Mouse (Mus musculus): ENCODE results near the gene 1700001P01Rik. TPM values are rescaled to one million over a fixed set of nuclear protein-coding genes. Genes with fewer than 3 reads are reported as not detected.

The 1700001P01Rik gene
- total RNA-seq, 2 experiments from 2014 or later = 0.51 TPM; not detected in 1

DNA sequence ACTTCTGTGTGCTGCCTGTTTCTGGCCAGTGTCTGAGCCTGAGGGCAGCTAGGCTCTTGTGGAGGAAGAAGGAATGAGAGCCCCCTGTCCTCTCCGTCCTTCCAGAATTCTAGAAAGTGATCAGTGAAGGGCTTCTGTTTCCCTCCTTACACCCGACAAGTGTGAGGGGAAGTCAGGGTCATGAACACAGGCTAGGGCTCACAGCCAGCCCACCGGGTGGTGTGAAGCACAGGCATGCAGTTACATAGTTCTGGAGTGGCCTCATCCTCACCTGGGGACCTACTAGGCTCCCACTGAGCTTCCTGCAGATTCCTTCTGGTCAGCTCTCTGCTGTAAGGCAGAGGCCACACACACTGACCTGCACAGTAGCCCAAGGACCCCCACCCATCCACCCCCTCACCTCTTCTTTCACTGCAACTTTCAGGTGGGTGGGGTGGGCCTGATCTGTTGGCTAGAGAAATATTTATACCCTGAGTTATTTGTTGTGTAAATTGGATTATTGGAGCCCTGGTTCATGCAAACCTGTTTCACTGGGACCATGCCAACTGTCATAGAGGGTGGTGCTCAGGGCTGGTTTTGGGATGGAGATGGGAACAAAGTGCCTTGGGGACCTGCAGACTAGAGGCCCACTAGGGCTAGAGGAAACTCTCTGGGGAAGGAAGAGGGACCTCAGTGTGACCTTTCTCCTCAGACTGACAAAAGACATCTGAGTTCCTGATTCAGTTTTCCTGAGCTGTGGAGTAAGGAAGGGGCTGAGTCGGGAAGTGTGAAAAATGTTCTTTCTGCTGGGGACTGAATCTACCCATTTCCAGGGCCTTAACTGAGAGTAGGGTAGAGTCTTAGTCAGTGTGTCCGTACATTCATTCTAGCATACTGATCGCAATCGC, 33.8 kb upstream of the 1700001P01Rik start:
- DNase-seq = peak; percentile 27

DNA sequence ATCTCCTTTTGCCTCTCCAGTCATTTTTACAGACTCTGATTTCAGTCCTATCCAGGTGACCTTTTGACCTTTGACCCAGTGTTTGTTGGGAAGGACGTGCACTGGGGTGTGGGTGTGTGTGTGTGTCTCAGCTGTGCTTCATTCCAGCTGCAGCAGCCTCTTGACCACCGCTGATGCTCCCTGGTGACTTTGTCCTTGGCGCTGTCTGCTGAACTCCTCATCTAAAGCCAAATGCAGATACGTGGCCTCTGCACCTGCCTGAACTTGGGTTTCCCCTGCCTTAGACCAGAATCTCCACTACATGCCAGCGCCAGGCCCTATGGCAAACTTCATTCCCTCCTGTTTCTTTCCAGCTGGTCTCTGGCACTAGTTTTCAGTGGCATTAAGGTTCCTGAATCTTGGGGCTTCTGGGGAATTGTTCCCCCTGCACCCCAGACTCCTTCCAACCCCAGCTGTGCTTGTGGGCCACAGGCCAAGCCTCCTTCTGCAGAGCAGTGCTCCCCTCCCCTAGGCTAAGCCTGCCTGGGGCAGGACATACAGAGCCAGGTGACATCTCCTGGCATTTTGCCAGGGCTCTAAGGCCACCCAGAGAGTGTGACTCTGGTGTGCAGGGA, 33.0 kb upstream of the 1700001P01Rik start:
- DNase-seq = peak; percentile 66

DNA sequence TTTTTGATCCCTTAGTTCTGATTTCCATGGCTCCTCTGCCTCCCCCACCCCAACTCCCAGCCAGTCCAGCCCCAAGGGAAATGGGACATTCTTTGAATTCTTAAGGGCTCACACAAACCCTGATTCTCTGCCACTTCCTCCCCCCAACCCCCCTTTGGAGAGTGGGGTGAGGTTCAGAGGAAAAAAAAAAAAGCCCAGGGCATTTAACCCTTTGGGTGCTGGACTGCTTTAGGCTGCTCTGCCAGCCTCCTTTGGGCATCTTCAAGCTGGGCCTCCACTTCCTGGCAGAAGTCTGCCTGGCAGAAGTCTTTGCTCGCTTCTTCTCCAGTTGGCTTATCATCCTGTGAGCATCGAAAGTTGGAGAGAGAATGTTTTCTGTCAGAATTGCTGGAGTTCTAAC, 32.4 kb upstream of the 1700001P01Rik start:
- DNase-seq = peak; percentile 47

DNA sequence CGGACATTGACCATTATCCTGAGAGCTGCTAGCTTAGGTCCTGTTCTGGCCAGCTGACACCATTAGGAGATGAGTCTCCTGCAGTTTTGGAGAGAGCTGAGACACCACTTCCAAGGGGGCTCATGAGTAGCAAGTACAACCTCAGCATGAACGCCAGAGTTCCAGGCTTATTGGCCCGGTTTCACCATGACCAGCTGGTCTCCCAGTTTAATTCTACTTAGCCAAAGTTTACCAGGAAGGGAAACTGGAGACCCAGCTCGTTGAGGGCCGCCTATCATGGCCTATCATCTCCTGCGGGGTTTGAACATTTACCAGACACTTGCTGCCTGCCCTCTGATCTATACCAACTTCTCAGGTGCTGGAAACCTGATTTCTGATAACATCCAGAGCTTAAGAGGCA, 31.9 kb upstream of the 1700001P01Rik start:
- DNase-seq = peak; percentile 7

DNA sequence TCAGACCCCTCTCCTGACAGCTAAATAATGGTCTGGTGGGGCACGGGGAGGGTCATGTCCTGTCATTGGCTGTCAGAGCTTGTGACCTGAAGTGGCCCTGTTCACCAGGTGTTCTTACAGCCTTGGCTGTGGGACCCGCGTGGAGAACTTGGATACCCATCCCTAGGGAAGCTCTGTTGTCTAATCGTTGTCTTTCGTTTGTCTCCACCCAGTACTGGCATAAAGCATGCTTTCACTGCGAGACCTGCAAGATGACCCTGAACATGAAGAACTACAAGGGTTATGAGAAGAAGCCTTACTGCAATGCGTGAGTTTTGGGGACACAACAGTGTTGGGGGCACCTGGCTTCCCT, 30.9 kb upstream of the 1700001P01Rik start:
- DNase-seq = no peak

DNA sequence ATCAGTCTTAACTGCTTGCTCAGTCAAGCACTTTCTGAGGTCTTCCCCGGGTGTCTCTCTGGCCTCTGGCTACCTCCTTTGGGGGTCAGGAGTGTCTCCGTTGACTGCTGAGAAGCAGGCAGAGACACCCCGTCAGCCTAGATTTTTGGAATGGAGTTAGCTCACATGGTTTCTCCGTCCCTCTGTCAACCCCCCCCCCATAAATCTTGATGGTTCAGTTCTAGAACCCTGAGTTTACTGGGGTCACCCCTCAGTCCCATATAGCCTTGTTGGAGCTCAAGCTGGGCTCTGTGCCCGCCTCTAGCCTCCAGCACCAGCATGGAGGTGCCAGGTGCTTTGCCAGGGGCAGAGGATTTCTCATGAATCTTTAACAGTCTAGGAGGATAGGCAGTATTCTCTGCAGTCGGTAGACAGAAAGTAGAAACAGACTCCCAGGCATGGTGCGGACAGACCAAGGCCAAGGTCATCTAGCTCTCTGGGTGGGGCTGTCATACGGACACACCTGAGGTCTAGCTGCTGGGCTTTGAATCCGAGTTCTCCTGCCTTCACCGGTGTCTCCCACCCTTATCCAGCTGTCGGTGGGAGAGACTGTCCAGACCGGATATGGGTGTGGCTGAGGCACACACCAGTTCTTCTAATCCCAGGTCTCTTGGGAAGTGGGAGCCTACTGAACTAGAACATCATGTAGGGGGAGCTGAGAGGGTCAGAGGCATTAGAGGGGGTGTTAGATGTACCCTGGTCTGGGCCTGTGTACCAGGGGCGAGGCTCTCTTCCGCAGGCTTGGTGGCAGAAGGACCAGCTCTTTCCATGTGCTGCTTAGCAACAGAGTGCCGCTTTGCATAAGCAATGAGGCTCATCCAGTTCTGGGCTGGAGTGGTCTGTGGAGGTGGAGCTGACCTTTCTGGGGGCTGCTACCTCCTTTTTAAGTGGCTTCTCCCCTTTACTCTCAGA, 30.2 kb upstream of the 1700001P01Rik start:
- peak; percentile 22 for DNase-seq

DNA sequence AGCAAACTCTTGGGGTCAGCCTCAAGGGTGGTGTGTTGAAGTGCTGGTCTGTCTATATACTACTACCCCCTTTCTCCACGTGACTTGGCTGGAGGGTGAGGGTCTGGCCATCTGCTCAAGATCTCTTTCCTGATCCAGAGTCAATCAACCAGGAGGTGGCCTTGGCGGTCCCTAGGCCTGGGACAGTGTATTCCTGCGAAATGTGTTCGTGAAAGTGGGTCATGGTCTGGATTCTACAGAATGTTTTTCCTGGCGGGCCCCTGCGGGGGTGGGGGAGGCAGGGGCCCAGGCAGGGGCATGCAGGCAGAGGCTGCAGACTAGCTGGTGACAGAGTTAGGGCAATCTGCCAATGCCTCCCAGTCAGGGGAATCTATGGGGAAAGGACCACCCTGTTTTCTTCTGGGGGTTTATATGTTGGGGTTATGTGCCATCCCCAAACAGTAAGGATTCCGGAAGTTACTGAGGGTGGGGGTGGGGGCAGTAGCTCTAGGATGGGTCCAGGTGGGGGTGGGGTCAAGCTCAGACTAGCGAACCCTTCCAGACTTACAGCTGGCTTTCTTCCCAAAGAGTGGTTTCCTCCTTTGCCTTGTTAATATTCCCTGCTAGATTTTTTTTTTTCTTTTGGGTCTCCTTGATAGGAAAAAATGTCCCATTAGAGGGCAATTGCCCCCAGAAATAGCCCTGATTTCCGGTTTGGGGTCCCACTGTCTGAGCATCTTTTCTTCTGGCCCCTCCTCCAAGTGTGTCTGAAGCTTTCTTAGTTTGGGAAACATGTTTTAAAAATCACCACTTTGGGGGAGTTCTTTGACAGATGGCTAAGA, 29.3 kb upstream of the 1700001P01Rik start:
- DNase-seq = peak; percentile 73

DNA sequence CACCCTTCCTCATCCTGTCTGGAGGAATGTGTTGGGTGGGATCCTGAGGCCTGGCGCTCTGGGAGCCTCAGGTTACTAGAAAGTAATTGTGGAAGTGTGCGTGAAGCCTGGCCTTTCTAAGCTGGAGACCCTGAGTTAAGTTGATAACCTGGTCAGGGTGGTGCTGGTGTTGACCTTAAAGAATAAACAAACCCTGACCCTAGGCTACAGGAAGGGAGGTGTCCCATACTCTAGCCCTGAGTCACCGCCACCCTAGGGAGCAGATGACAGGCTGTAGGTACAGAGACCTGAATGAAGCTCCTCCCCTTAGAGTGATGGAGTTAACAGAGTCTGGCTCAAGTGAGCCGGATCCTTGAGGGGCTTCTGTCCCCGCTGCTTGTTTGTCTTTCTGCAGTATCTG, 28.1 kb upstream of the 1700001P01Rik start:
- DNase-seq = no peak

DNA sequence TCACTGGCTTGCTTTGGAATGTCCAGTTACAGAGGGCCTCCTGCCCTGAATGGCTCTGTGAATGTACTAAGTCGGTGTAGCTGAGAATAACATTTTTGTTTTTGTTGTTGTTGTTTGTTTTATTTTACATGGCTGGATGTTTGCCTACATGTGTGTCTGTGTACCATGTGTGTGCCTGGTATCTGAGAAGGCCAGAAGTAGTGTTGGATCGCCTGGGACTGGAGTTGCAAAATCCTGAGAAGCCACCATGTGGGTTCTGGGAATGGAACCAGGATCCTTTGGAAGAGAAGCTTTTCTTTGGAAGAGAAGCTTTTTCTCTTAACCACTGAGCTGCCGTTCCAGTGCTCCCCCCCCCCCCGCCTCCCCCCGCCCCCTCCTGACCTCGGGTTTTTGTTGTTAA, 26.8 kb upstream of the 1700001P01Rik start:
- peak; percentile 52 for DNase-seq

DNA sequence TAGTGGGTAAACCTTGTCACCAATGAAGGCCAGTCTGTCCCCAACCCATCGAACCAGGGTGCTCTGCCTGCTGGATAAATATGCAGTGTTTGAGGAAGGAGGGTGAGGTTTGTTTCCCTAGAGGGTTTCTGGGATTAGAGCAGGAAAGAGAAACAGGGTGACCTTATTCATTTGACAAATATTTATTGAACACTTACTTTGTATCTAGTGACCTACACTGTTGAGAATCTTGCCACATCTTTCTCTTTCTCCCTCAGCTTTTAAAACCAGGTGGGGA, 26.4 kb upstream of the 1700001P01Rik start:
- DNase-seq = no peak

DNA sequence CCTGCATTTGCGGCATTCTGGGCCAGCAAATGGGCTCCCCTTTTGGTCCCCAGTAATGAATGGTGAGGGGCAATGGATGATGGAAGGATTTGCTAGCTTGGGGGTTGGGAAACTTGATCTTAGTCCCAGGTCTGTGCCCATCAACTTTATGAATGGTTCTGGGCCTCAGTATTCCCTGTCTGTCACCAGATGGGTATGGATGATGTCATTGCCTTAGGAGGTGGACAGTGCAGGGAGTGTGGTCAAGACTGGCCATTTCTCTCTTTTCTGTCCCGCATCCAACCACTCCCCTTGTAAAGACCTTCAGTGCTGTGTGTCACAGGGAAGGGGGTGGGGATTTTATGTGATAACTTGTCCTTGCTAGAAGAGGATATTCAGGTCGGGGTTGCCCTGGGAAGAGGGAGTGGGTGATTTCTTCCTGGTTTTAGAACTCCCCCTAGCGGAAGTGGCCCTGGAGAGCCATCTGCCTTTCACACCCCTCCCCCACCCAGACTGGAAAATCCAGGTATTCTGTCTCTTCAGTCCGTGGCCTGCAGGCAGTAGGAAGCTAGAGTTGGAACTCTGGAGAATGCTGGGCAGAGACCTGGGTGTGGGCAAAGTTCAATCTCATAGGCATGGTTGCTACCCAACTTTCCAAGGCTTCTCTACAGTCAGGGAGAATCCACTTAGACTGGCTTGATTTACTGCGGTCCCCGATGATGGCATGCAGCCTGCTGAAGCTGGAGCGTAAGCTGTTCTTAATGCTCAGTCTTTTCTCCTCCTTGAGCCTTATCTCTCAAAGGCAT, 25.9 kb upstream of the 1700001P01Rik start:
- peak; percentile 77 for DNase-seq

DNA sequence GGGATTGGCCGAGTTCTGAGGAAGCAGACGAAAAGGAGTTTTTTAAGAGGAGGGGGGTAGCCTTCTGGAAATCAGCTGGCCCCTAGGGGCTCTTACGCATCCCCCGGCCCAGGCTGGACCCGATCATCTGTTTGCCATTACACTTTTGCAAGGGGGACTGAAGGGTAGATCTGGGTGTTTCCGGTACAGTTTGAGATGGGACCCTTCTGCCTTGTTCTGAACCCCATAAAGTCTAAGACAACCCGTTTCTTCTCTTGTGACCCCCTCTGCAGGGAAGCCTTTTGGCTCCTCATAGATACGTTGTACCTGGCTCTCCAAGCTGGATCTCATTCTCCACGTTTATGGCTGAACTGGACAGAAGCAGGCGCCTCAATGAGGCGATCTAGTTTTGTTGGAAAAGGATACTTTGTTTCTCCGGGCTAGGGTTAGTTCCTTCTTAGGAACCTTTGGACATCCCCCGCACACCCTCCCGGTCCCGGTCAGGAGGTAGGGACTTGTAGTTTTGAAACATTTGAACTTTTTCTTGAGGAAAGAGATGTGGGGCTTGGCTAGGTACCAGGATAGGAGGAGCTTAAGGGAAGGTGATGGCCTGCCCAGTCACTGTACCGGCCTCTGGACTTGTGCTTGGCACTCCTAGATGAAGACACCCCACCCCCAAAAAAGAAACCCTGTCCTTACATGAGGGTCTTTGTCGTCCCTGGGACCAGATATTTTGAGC, 25.1 kb upstream of the 1700001P01Rik start:
- DNase-seq = peak; percentile 64

DNA sequence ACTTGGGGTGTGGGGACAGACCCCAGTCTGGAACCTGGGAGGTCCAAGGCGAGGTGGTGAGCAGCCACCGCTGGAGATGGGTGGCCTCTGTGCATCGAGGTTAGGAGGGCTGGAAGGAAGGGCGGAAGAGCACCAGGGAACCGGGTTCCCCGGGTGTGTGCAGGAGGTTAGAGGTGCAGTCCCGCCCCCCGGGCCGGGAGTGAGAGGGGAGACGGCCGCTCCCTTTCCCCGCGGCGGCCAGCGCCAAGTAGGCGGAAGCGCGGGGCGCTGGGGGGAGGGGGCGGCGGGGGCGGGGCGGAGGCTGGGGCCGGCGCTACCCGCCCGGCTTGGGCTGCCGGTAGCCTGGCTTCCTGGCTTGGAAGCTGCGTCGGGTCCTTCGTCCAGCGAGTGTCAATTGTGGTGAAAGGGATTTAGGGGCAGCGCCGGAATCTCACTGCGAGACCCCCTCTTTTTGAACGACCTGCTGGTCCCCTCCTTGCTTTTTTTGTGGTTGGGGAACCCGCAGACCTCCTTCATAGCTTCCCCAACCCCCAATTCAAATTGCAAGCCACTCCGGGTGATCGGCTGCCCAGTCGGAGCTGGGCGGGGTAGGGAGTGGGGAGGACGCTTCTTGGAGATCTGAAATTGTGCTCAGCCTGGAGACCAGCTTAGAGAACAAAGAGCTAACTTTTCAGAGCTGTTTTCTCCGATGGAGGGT, 24.4 kb upstream of the 1700001P01Rik start:
- peak; percentile 87 for DNase-seq

DNA sequence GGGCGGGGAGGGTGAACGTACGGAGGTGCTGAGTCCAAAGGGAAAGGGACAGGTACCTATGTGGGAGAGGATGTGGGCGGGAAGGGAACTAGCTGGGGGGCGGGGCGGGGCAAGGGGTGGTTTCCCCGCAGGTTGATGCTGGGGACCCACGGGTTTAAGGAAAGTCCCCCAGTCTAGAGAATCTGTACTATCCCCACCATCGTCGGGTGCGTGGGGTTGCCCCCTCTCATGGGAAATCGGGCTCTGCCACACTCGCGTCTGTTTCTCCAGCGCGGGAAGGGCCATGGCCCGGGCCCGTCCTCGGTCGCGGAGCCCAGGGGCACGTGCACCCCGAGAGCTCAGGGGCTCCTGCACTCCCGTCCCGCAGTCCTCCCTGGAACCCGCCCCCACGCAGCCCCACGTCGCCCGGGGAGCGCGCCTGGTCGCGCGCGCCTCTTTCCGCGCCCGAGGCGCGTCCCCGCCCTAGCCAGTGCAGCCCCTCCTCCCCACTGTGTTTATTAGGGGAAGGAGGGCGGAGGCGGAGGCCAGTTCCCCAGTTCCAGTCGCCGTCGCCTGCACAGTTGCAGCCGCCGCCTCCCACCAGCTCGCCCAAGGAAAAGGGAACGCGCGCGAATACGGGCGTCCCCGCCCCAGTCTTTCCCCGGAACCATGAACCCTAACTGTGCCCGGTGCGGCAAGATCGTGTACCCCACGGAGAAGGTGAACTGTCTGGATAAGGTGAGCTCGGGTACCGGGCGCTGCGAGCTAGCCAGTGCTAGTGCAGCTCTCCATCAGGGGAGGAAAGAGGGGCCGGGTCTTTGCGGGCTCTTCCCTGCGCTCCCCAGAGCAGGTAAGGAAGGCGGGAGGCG, 23.7 kb upstream of the 1700001P01Rik start:
- peak; percentile 92 for DNase-seq

DNA sequence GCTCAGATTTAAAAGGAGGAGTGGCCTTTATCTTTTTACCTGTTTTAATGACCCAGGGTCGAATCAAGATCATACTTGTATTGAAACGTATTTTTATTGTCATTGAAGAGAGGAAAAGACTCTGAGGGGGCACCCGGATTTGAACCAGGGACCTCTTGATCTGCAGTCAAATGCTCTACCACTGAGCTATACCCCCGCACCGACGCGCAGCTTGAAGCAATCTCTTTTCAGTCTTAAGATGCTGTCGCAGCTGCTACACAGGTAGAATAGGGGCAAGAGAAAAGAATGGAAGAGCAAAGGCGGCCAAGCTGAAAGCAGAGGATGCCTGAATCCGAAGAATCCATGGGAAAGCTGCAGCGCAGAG, 23.0 kb upstream of the 1700001P01Rik start, which contains the start of gene Lasp1:
Lasp1 (plus strand) TSS at position 219 of the 364 bp plus-strand sequence.
- peak; percentile 92 for DNase-seq

DNA sequence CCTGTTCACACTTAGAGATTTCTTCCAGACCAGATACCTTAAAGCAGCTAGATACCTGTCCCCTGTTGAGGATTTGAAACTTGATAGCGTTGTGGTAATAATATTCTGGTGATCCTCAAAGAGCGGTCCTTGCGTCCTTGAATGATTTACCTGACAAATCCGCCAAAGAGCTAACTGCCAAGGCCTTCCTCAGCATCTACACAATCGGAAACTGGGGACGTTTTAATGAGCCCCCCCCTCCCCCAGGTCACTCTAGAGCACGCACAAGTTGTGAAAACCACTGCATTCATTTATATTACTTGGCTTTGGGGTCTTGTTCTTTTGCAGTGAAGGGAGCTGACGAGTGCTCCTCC, 22.3 kb upstream of the 1700001P01Rik start:
- DNase-seq = no peak

DNA sequence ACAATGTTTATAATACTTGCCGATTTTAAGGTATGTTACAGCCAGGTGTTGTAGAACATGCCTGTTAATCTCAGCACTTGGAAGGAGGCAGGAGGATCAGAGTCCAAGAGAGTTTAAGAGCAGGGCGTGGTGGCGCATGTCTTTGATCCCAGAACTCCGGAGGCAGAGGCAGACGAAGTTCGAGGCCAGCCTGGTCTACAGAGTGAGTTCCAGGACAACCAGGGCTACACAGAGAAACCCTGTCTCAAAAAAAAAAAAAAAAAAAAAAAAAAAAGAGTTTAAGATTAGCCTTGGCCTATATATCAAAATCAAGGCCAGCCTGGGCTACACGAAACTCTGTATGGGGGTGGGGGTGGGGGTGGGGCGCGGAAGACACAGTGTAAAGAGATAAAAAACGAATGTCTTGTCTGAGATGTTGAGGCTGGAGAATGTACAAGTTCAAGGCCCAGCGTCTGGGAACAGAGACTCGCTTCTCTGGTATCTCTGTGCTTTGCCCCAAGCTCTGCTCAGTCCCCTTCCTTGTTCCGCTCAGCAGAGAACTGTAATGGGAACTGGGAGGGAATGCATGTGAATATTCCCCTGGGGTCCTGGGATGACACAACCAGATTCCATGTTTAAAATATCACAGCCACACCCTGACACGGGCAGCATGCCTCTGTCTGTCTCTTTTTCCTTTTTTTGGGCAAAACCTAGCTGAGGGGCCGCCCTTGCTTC, 21.8 kb upstream of the 1700001P01Rik start:
- DNase-seq = peak; percentile 11

DNA sequence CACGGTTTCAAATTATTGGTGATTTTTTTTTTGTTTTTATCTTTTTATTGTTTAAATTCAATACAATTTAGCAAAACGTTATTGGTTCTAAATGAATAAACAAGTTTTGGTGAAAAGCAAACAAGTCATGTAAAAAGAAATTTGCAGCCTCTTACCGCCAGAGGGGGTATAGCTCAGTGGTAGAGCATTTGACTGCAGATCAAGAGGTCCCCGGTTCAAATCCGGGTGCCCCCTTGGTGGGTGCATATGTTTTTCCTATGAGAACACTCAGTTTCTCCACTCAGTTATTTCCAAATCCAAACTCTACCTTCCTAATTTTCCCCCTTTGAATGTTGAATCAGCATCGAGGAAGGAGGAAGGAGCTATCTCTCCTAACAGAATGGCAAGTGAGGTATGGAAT, 21.2 kb upstream of the 1700001P01Rik start:
- DNase-seq = peak; percentile 82

Data from adrenal gland, postnatal 10 days (tissue).